Mouse (Mus musculus) C2C12 (cell line): ENCODE results near the gene Hsf2bp. TPM values are rescaled to one million over a fixed set of nuclear protein-coding genes. Genes with fewer than 3 reads are reported as not detected.

Source experiments
- H3K27me3 ChIP-seq: one replicate; pipeline ENCODE4 v1.6.1; 2011; ENCODE audit not compliant: control insufficient read depth, insufficient read depth, insufficient read length
- H3K36me3 ChIP-seq: one replicate; pipeline ENCODE4 v1.6.1; 2011; ENCODE audit not compliant: control insufficient read depth, insufficient read depth
- H3K4me3 ChIP-seq: one replicate; pipeline ENCODE4 v1.5.1; 2011; ENCODE audit warnings: mild to moderate bottlenecking, control low read depth; ENCODE audit not compliant: poor library complexity, insufficient read depth, severe bottlenecking
- H3K79me2 ChIP-seq: one replicate; pipeline ENCODE4 v1.6.1; 2011; ENCODE audit not compliant: control insufficient read depth, insufficient read depth
- H3K79me3 ChIP-seq: one replicate; pipeline ENCODE4 v1.6.1; 2011; ENCODE audit warnings: low read depth, control low read depth
- H3ac ChIP-seq: one replicate; pipeline ENCODE3; 2011; ENCODE audit warnings: low read depth; ENCODE audit not compliant: control insufficient read depth, insufficient read length
- CEBPB ChIP-seq: IDR thresholded peaks from one replicate; pipeline ENCODE4 v1.6.1; 2011; ENCODE audit warnings: low read depth, mild to moderate bottlenecking, control low read depth, moderate library complexity
- CTCF ChIP-seq: IDR thresholded peaks from one replicate; pipeline ENCODE4 v1.5.1; 2011; ENCODE audit not compliant: control insufficient read depth, insufficient read depth, insufficient read length
- FOSL1 ChIP-seq: IDR thresholded peaks from one replicate; pipeline ENCODE4 v1.8.0; 2011; ENCODE audit warnings: mild to moderate bottlenecking, low read length; ENCODE audit not compliant: poor library complexity, insufficient read depth, severe bottlenecking
- MAX ChIP-seq: IDR thresholded peaks from one replicate; pipeline ENCODE4 v1.6.1; 2011; ENCODE audit warnings: mild to moderate bottlenecking, control low read depth
- MYOD1 ChIP-seq: IDR thresholded peaks from one replicate; pipeline ENCODE4 v1.6.1; 2011; ENCODE audit warnings: low read depth; ENCODE audit not compliant: control insufficient read depth, insufficient read length
- MYOG ChIP-seq: IDR thresholded peaks from one replicate; pipeline ENCODE4 v1.6.1; 2011; ENCODE audit not compliant: control insufficient read depth, insufficient read length; ENCODE audit errors: extremely low read depth
- USF1 ChIP-seq: IDR thresholded peaks from one replicate; pipeline ENCODE4 v1.6.1; 2011; ENCODE audit warnings: low read depth, mild to moderate bottlenecking, control low read depth, moderate library complexity
- polyA plus RNA-seq: library from polyadenylated mRNA; unstranded; fragments of >200 nt; fragmentation: generic; extraction: Trizol; gene quantifications from one replicate; pipeline ENCODE4 v1.2.1, GENCODE M21; 2012; ENCODE audit warnings: missing spikeins

Hsf2bp gene
- polyA plus RNA-seq, 1 experiment: 1.1 TPM

GRCm38 (mm10) chr17:31993354-31993753, 42.8 kb downstream of the Hsf2bp start:
- Histone ChIP-seq H3K36me3 (no peaks in the 10 kb centered on the region), H3K79me3 (no peaks in the 10 kb centered on the region), H3ac (no peak overlapping the region), H3K79me2 (no peaks in the 10 kb centered on the region), H3K4me3 (no peak overlapping the region), H3K27me3 (no peaks in the 10 kb centered on the region)
- TF ChIP-seq USF1: no peak
- TF ChIP-seq MYOG: no peak
- no peak for TF ChIP-seq FOSL1
- no peak for TF ChIP-seq MAX
- no peak for TF ChIP-seq MYOD1
- no peak for TF ChIP-seq CTCF
- TF ChIP-seq CEBPB: no peak

- Histone ChIP-seq H3K27me3 (no peaks in the 10 kb centered on the region), H3ac (no peak overlapping the region), H3K36me3 (no peaks in the 10 kb centered on the region), H3K79me2 (no peaks in the 10 kb centered on the region), H3K4me3 (no peak overlapping the region), H3K79me3 (no peaks in the 10 kb centered on the region)
- peak; percentile 58 for TF ChIP-seq MYOD1
- TF ChIP-seq MAX: no peak
Measured at GRCm38 (mm10) chr17:31992004-31992403, 44.1 kb downstream of the Hsf2bp start.

GRCm38 (mm10) chr17:31989035-31989434, 47.1 kb downstream of the Hsf2bp start:
- no peaks in the 10 kb centered on the region for H3K79me3 ChIP-seq
- no peak overlapping the region for H3K4me3 ChIP-seq
- H3K36me3 ChIP-seq: no peaks in the 10 kb centered on the region
- no peak for TF ChIP-seq MYOD1
- TF ChIP-seq MYOG: no peak
- TF ChIP-seq FOSL1: no peak
- no peak for TF ChIP-seq USF1
- no peak for TF ChIP-seq CTCF
- TF ChIP-seq CEBPB: no peak
- no peak for TF ChIP-seq MAX
- no peak overlapping the region for H3ac ChIP-seq
- H3K27me3 ChIP-seq: no peaks in the 10 kb centered on the region
- no peaks in the 10 kb centered on the region for H3K79me2 ChIP-seq

GRCm38 (mm10) chr17:31986915-31987314, 49.2 kb downstream of the Hsf2bp start:
- TF ChIP-seq CTCF (no peak), CEBPB (no peak), MYOD1 (no peak), FOSL1 (no peak), USF1 (no peak), MAX (no peak), MYOG (no peak)
- Histone ChIP-seq H3K36me3 (no peaks in the 10 kb centered on the region), H3ac (no peak overlapping the region), H3K79me3 (no peaks in the 10 kb centered on the region), H3K27me3 (no peaks in the 10 kb centered on the region), H3K79me2 (no peaks in the 10 kb centered on the region), H3K4me3 (no peak overlapping the region)

- no peaks in the 10 kb centered on the region for H3K36me3 ChIP-seq
- H3K79me2 ChIP-seq: no peaks in the 10 kb centered on the region
- no peaks in the 10 kb centered on the region for H3K79me3 ChIP-seq
- no peaks in the 10 kb centered on the region for H3K27me3 ChIP-seq
- no peak overlapping the region for H3K4me3 ChIP-seq
- H3ac ChIP-seq: no peak overlapping the region
- no peak for TF ChIP-seq MAX
- no peak for TF ChIP-seq USF1
- no peak for TF ChIP-seq MYOD1
- TF ChIP-seq CEBPB: no peak
- TF ChIP-seq FOSL1: no peak
- TF ChIP-seq MYOG: no peak
- no peak for TF ChIP-seq CTCF
Measured at GRCm38 (mm10) chr17:31983491-31983890, 52.7 kb downstream of the Hsf2bp start.

GRCm38 (mm10) chr17:31982326-31983190, 53.6 kb downstream of the Hsf2bp start:
- Histone ChIP-seq H3K27me3 (no peaks in the 10 kb centered on the region), H3K79me2 (no peaks in the 10 kb centered on the region), H3K36me3 (no peaks in the 10 kb centered on the region), H3ac (no peak overlapping the region), H3K4me3 (no peak overlapping the region), H3K79me3 (no peaks in the 10 kb centered on the region)
- TF ChIP-seq MYOD1: peak; percentile 16
- peak; percentile 81 for TF ChIP-seq MAX
- no peak for TF ChIP-seq USF1
- no peak for TF ChIP-seq FOSL1
- TF ChIP-seq CEBPB: peak; percentile 95
- TF ChIP-seq CTCF: no peak
- TF ChIP-seq MYOG: no peak
